Mouse (Mus musculus): ENCODE data around the gene Best1.

Best1 gene

GRCm38 (mm10) chr19:10023304-10023758, 21.9 kb upstream of the Best1 start:
- in situ Hi-C loops (cut with MboI, MseI), result no loop called here

GRCm38 (mm10) chr19:10022414-10023303, 21.2 kb upstream of the Best1 start:
- in situ Hi-C loops (cut with MboI, MseI), result no loop called here

- in situ Hi-C loops (cut with MboI, MseI), result no loop called here
Observed at GRCm38 (mm10) chr19:10021981-10022380, 20.5 kb upstream of the Best1 start.

GRCm38 (mm10) chr19:10019214-10019760, 17.9 kb upstream of the Best1 start:
- in situ Hi-C loops (cut with MboI, MseI), result no loop called here

- in situ Hi-C loops (cut with MboI, MseI), result no loop called here
Observed at GRCm38 (mm10) chr19:10018527-10018818, 17.0 kb upstream of the Best1 start.

- in situ Hi-C loops (cut with MboI, MseI), result no loop called here
Observed at GRCm38 (mm10) chr19:10017637-10018526, 16.4 kb upstream of the Best1 start.

GRCm38 (mm10) chr19:10016151-10016550, 14.7 kb upstream of the Best1 start:
- in situ Hi-C loops (cut with MboI, MseI), result no loop called here

- in situ Hi-C loops (cut with MboI, MseI), result no loop called here
Observed at GRCm38 (mm10) chr19:10015442-10015841, 14.0 kb upstream of the Best1 start.

GRCm38 (mm10) chr19:10014824-10015223, 13.4 kb upstream of the Best1 start:
- in situ Hi-C loops (cut with MboI, MseI), result no loop called here

- in situ Hi-C loops (cut with MboI, MseI), result no loop called here
Observed at GRCm38 (mm10) chr19:10013913-10014312, 12.5 kb upstream of the Best1 start.

- in situ Hi-C loops (cut with MboI, MseI), result no loop called here
Observed at GRCm38 (mm10) chr19:10013348-10013747, 11.9 kb upstream of the Best1 start.

GRCm38 (mm10) chr19:10012827-10013278, 11.4 kb upstream of the Best1 start:
- in situ Hi-C loops (cut with MboI, MseI), result no loop called here

- in situ Hi-C loops (cut with MboI, MseI), result no loop called here
Observed at GRCm38 (mm10) chr19:10011408-10011807, 10.0 kb upstream of the Best1 start.

- in situ Hi-C loops (cut with MboI, MseI), result loop anchor here (10.0 kb wide), 1 partner anchor 191 kb away; no protein-coding TSS in a partner anchor
Observed at GRCm38 (mm10) chr19:10003696-10004095, 2.3 kb upstream of the Best1 start.

- in situ Hi-C loops (cut with MboI, MseI), result loop anchor here (10.0 kb wide), 1 partner anchor 194 kb away; no protein-coding TSS in a partner anchor
Observed at GRCm38 (mm10) chr19:10000330-10000729, 1.1 kb downstream of the Best1 start.

GRCm38 (mm10) chr19:9998736-9999486, 2.5 kb downstream of the Best1 start:
- in situ Hi-C loops (cut with MboI, MseI), result no loop called here

GRCm38 (mm10) chr19:9998063-9998416, 3.4 kb downstream of the Best1 start:
- in situ Hi-C loops (cut with MboI, MseI), result no loop called here

GRCm38 (mm10) chr19:9997204-9998062, 4.0 kb downstream of the Best1 start:
- in situ Hi-C loops (cut with MboI, MseI), result no loop called here

GRCm38 (mm10) chr19:9993036-9993656, 8.3 kb downstream of the Best1 start:
- in situ Hi-C loops (cut with MboI, MseI), result loop anchor here (5.0 kb wide), 3 partner anchors 44 to 104 kb away; no protein-coding TSS in a partner anchor
